Mouse (Mus musculus) urinary bladder, postnatal 14 days (tissue): ENCODE data around the gene Sept7.
"Not testable (repeated sequence)": the region's sequence is repeated elsewhere in the genome, so short reads cannot be mapped to it uniquely, and the experiment has no call there.

Experiments used
- DNase-seq: peaks from one replicate; pipeline ENCODE4 v3.0.0; 2021; ENCODE audit warnings: low spot score

Gene Sept7

GRCm38 (mm10) chr9:25253478-25253824 is 1.2 kb downstream of the Sept7 start:
- no peak for DNase-seq

- DNase-seq: no peak
Observed at GRCm38 (mm10) chr9:25260411-25260810, 8.2 kb downstream of the Sept7 start.

GRCm38 (mm10) chr9:25260979-25261378 is 8.7 kb downstream of the Sept7 start:
- no peak for DNase-seq

GRCm38 (mm10) chr9:25262087-25262486 is 9.8 kb downstream of the Sept7 start:
- no peak for DNase-seq

- DNase-seq: no peak
Observed at GRCm38 (mm10) chr9:25265795-25266194, 13.6 kb downstream of the Sept7 start.

- no peak for DNase-seq
Observed at GRCm38 (mm10) chr9:25267133-25267532, 14.9 kb downstream of the Sept7 start.

- no peak for DNase-seq
Observed at GRCm38 (mm10) chr9:25267574-25267973, 15.3 kb downstream of the Sept7 start.

GRCm38 (mm10) chr9:25271902-25272301 is 19.7 kb downstream of the Sept7 start:
- no peak for DNase-seq

GRCm38 (mm10) chr9:25289796-25290195 is 37.6 kb downstream of the Sept7 start:
- DNase-seq: no peak

- no peak for DNase-seq
Observed at GRCm38 (mm10) chr9:25309505-25310182, 57.4 kb downstream of the Sept7 start.

GRCm38 (mm10) chr9:25314304-25314703 is 62.1 kb downstream of the Sept7 start:
- no peak for DNase-seq

GRCm38 (mm10) chr9:25317827-25318505 is 65.7 kb downstream of the Sept7 start:
- peak; percentile 61 for DNase-seq

- not testable (repeated sequence) for DNase-seq
Observed at GRCm38 (mm10) chr9:25319676-25320075, 67.4 kb downstream of the Sept7 start.

- no peak for DNase-seq
Observed at GRCm38 (mm10) chr9:25327727-25328370, 75.6 kb downstream of the Sept7 start.

- DNase-seq: no peak
Observed at GRCm38 (mm10) chr9:25328946-25329723, 76.9 kb downstream of the Sept7 start.

GRCm38 (mm10) chr9:25337436-25338198 is 85.4 kb downstream of the Sept7 start:
- no peak for DNase-seq

GRCm38 (mm10) chr9:25340412-25340811 is 88.2 kb downstream of the Sept7 start:
- no peak for DNase-seq

GRCm38 (mm10) chr9:25353775-25354174 is 101.5 kb downstream of the Sept7 start:
- DNase-seq: no peak

- no peak for DNase-seq
Observed at GRCm38 (mm10) chr9:25355806-25356205, 103.6 kb downstream of the Sept7 start.

- DNase-seq: no peak
Observed at GRCm38 (mm10) chr9:25357589-25357988, 105.3 kb downstream of the Sept7 start.

GRCm38 (mm10) chr9:25358018-25358417 is 105.8 kb downstream of the Sept7 start:
- no peak for DNase-seq
